Mouse (Mus musculus) skeletal muscle tissue, adult 2 months (tissue): Measurements from ENCODE around the gene Bpi.

Experiments used
- DNase-seq: peaks from one replicate; pipeline ENCODE4 v3.0.0-alpha.2; 2012; ENCODE audit warnings: low read depth, low spot score

Bpi gene

GRCm38 (mm10) chr2:158242170-158242896 lies 15.6 kb upstream of the Bpi start:
- no peak for DNase-seq

DNA sequence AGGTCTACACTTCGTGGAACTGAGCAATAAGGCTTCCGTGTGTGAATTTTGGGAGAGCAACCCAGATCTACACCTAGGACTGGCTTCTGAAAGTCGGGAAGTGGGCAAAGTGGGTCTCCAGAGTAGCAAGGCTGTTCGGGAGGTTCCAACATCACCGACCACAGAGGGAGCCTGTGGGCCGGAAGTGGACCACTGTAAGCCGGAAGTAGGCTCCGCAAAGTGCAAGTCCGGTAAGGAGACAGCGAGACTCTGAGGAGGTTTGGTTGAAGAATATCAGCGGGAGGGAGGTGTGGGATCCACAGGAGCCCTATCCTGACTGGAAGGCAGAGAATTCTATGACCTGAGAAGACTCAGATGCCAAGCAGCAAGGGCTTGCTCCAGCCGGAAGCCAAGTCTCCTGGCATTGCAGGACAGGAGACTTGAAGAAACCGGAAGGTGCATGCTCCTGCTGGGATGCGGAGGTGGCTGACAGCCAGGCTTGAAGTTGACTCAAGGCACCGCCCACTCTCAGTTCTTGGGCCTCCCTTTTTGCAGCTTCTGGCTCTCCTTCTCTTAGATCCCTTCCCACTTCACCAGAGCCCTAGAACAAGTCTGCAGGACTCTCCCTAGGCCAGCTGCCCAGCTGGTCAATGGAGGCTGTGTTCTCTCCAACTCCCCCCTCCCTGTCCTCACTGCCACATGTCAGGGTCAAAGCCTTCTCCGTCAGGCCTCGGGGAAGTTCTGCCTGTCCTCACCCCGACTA lies 14.6 kb upstream of the Bpi start:
- DNase-seq, result peak; percentile 62

DNA sequence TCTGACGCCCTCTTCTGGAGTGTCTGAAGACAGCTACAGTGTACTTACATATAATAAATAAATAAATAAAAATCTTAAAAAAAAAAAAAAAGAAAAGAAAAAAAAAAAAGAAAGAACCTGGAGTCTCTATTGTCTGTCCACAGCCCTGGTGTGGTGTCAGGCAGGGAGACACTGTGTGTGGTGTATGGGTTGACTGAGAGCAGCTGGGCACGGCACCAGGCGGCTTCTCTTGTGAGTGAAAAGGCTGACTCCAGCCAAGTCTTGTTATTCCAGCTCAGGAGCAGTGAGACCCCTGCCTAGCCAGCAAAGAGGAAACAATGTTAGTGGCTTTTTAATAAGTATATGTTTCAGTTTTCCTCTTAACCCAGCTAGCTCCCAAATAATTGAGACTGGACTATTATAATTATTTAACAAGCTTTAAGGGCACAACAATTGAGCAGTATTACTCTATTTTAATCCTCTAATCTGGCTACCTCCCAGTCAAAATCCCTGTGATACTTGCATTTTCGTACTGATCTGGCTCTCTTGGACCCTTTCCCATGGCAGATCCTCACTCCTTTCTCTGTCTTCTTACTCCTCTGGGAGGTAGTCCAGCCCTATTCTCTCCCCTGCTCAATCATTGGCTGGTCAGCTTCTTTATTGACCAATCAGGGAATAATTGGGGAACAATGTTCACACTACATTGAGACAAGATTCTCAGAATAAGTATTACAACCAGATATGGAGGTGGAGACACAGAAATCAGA lies 12.6 kb upstream of the Bpi start:
- no peak for DNase-seq

GRCm38 (mm10) chr2:158247852-158248251 lies 10.0 kb upstream of the Bpi start:
- DNase-seq, result no peak

GRCm38 (mm10) chr2:158248318-158248717 lies 9.6 kb upstream of the Bpi start:
- DNase-seq, result peak; percentile 73

GRCm38 (mm10) chr2:158250558-158250957 lies 7.3 kb upstream of the Bpi start:
- no peak for DNase-seq

DNA sequence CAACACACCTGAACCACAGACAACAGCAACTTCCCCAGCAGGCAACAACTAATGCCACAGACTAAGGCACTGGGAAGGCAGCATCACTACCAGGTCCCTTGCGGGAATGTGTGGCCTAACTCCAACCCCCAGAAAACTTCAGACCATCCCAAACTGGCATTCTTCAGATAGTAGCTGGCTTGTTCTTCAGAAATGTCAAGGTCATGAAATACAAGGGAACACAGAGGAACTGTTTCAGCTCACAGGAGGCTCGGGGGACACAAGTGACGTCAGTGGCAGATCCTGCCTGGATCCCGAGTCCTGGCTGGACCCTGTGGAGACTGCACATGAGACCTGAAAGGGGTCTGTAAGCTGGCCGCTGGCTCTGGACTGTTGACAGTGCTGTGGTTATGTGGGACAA lies 4.1 kb upstream of the Bpi start:
- DNase-seq, result no peak

- no peak for DNase-seq
These were observed 1.0 kb upstream of the Bpi start for GRCm38 (mm10) chr2:158256894-158257293.

DNA sequence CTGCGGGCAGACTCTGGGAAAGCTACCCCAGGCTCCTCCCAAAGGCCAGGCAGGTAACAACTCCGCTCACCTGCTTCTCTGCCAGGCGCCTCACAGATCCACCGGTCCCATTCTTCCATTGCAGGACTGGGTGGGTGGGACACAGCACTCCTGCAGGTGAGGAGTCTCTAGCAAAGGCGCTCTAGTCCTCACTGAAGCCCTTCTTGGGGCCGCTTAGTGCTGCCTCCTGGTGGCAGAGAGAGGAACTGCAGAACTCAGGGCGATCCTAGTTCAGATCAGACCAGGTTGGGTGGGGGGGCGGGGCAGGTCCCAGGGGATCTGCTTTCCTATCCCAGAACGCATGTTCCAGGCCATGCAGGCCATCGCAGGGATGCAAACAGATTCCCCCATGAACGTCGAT lies 887 bp downstream of the Bpi start:
- peak; percentile 56 for DNase-seq

- DNase-seq, result no peak
These were observed 1.6 kb downstream of the Bpi start for GRCm38 (mm10) chr2:158259498-158259897.

DNA sequence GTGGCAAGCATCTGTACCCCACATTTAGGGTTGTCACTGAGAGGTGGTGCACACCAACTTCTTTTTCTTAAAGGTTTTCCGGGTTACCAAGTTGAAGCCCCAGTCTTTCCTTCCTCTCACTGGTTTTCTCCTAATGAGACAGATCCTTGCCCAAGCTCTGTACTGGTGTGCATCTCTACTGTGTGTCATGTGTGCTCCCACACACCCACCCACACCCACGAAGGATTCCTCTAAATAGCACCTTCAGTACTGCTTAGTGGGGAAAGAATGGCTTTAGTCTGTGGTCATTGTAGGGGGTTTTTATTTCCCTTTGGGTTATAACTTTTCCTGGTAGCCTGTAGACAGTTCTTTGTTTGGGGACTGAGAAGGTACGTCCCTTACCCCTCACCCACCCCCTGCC lies 7.0 kb downstream of the Bpi start:
- DNase-seq, result no peak

- DNase-seq, result no peak
These were observed 12.1 kb downstream of the Bpi start for GRCm38 (mm10) chr2:158270017-158270416.

GRCm38 (mm10) chr2:158273646-158274045 lies 15.8 kb downstream of the Bpi start:
- DNase-seq, result no peak

- no peak for DNase-seq
These were observed 17.5 kb downstream of the Bpi start for GRCm38 (mm10) chr2:158275349-158275748.

DNA sequence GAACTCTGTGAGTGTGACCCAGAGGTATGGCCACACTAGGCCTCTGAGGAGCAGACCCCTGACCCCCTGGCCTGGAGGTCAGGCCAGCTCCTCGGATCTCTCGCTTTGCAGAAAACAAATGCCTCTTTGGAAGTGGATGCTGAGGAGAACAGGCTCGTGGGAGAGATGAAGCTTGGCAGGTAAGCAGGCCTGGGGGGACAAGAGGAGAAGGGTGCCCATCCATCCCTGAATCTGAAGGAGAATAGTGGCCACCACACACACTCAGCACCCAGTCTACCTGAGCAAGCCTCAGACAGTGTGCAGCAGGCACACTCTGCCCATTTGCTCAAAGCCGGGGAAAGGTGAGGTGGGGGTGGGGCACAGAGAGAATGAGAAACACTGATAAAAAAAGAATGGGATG lies 17.9 kb downstream of the Bpi start:
- DNase-seq, result no peak

DNA sequence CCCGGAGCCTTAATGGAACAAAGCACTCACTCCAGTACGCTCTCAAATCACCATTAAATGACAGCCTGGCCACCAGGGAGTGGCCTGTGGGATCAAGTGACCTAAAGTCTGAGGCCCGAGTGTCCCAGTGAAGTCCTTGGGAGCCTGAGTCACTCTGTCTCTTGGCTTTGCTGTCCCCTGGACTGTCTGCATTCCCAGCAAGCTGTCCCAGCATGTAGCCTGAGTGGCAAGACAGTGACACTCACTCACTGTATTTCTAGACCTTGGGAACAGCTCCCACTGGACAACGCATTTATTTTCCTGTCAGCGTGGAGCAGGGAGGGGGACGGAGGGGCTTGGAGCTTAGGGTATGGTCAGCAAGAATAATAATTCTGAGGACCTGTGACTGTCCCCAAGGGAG lies 18.6 kb downstream of the Bpi start:
- DNase-seq, result no peak

DNA sequence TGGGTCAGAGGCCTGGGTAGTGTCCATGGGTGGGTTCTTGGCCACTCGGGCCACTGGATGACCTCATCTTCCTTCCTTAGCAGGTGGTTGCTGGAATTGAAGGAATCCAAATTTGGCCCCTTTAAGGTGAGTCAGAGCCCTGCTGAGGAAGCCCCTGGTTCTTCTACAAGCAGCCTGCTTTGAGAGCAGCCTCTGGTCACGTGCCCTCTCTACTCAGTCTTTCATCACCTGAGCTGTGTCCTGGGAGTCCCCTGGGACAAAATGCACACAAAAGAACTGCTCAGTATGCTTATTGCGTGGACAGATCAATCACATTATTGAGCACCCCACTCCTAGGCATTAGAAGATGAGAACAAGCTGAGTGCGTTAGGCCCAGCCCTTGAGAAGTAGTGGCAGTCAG lies 19.0 kb downstream of the Bpi start:
- no peak for DNase-seq

GRCm38 (mm10) chr2:158279656-158280055 lies 21.8 kb downstream of the Bpi start:
- DNase-seq, result no peak

GRCm38 (mm10) chr2:158281497-158282205 lies 23.8 kb downstream of the Bpi start:
- DNase-seq, result no peak

DNA sequence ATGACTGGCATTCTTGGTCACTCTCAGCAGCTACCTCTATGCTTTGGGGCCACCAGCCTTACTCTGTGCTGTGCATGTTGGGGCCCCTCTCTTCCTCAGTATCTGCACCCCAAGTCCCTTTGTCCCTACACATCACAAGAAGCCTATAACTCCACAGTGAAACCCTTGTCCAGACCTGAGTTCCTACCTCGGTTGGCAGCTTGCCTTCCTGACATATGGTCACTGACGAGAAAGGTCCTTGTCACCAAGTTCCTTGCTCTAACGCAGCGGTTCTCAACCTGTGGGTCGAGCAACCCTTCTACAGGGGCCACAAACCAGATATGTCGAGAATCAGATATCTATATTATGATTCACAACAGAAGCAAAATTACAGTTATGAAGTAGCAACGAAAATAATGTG lies 25.2 kb downstream of the Bpi start:
- DNase-seq, result no peak

GRCm38 (mm10) chr2:158283771-158284170 lies 25.9 kb downstream of the Bpi start:
- DNase-seq, result no peak

DNA sequence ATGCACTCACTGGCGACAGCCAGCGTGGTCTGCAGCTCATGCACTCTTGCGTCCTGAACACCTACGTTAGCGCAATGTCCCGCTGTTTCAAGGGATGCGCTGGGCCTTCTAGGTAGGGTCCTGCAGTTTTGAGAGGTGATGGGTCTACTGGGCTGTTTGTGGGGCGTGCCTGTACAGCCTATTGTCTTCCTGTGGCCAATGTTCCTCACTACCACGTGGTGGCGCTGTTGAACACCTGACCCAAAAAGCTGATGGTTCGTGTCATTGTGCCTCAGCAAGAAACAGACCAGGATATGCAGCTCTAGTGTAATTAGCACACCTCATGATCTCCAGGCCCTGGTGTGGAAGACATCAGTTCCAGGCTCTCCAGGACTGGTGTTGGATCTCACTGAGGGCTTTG lies 26.7 kb downstream of the Bpi start:
- peak; percentile 47 for DNase-seq
